In the genomic region with DNA sequence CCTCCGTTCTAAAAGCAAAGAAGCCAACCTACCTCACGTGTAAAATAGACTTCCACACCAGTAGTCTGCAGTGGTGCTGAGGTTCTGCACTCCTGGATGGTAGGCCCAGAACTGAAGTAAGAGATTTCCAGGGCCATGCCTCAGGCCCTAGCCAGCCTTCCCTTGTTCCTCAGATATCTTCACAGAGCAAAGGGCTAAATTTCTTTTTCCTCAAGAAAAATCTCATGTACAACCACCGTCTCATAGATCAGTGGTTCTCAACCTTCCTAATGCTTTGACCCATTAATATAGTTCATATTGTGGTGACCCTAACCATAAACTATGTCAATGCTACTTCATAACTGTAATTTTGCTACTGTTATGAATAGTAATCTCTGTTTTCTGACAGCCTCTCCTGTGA, we compare ENCODE assay signal across 7 mouse cellular contexts.
DNase-seq lines count a peak whose midpoint lies in the region; ATAC-seq and TF ChIP-seq lines count a peak whose summit lies in the region.

No protein-coding gene starts in this region.

- TF ChIP-seq POLR2A in limb, embryonic 14.5 days (IDR thresholded peaks at IDR 0.05; ENCODE audit: borderline replicate concordance, extremely low read depth, insufficient read depth, insufficient read length), result no peak
- TF ChIP-seq POLR2A in cerebellum, adult 2 months (IDR thresholded peaks at IDR 0.05; ENCODE audit: borderline replicate concordance, insufficient read depth, low read length), result no peak

- peak overlapping the region; percentile 94 for H3K4me2 ChIP-seq in lung, postnatal 0 days (replicated peaks; ENCODE audit: low read depth, low read length)
- H3K4me2 ChIP-seq in forebrain, embryonic 13.5 days, result peak overlapping the region; percentile 95
- peak overlapping the region; percentile 85 for H3K4me2 ChIP-seq in limb, embryonic 14.5 days (replicated peaks; ENCODE audit: low read depth, low read length, severe bottlenecking)
- peak overlapping the region; percentile 83 for H3K4me2 ChIP-seq in stomach, embryonic 15.5 days

- H3K9ac ChIP-seq in lung, postnatal 0 days (replicated peaks; ENCODE audit: low read depth), result 0 out of 2 replicates have a peak overlapping the region, but pooled peaks have one; percentile 1
- peak overlapping the region; percentile 43 for H3K9ac ChIP-seq in forebrain, embryonic 13.5 days
- 0 out of 2 replicates have a peak overlapping the region, but pooled peaks have one; percentile 18 for H3K9ac ChIP-seq in limb, embryonic 14.5 days (ENCODE audit: low read depth, low read length, severe bottlenecking)
- no peak overlapping the region for H3K9ac ChIP-seq in stomach, embryonic 15.5 days

- 31% methylated on average over 3 of the region's 3 CpGs for WGBS in lung, postnatal 0 days
- 37% methylated on average over 3 of the region's 3 CpGs for WGBS in forebrain, embryonic 13.5 days
- 44% methylated on average over 3 of the region's 3 CpGs for WGBS in limb, embryonic 14.5 days
- WGBS in stomach, embryonic 15.5 days, result 34% methylated on average over 3 of the region's 3 CpGs
- WGBS in cerebellum, adult 2 months, result 49% methylated on average over 3 of the region's 3 CpGs

- no peak for TF ChIP-seq EP300 in lung, postnatal 0 days (IDR thresholded peaks at IDR 0.05)

- H3K4me1 ChIP-seq in lung, postnatal 0 days (ENCODE audit: insufficient read depth, low read depth, low read length), result peaks cover 6% of the 10 kb centered on the region; the same call in 1 of the 2 replicates
- peaks cover 81% of the 10 kb centered on the region for H3K4me1 ChIP-seq in forebrain, embryonic 13.5 days
- peaks cover 26% of the 10 kb centered on the region for H3K4me1 ChIP-seq in limb, embryonic 14.5 days (ENCODE audit: control insufficient read depth, insufficient read depth, low read length)
- H3K4me1 ChIP-seq in stomach, embryonic 15.5 days, result peaks cover 31% of the 10 kb centered on the region
- peaks cover 7% of the 10 kb centered on the region; the same call in 1 of the 2 replicates for H3K4me1 ChIP-seq in cerebellum, adult 2 months (ENCODE audit: control insufficient read depth, insufficient read depth, low read length)

- no peaks in the 10 kb centered on the region for H3K27me3 ChIP-seq in lung, postnatal 0 days (replicated peaks; ENCODE audit: insufficient read depth, low read length)
- peaks cover 14% of the 10 kb centered on the region; the same call in 1 of the 2 replicates for H3K27me3 ChIP-seq in forebrain, embryonic 13.5 days
- H3K27me3 ChIP-seq in limb, embryonic 14.5 days (ENCODE audit: control insufficient read depth, insufficient read depth, low read length), result no peaks in the 10 kb centered on the region
- H3K27me3 ChIP-seq in stomach, embryonic 15.5 days (replicated peaks), result no peaks in the 10 kb centered on the region
- no peaks in the 10 kb centered on the region for H3K27me3 ChIP-seq in cerebellum, adult 2 months (ENCODE audit: control insufficient read depth, insufficient read depth, low read length)

- TF ChIP-seq CTCF in lung, postnatal 0 days (IDR thresholded peaks at IDR 0.05), result no peak
- no peak for TF ChIP-seq CTCF in cerebellum, adult 2 months (IDR thresholded peaks at IDR 0.05; ENCODE audit: borderline replicate concordance, insufficient read depth, low read depth, low read length)

- DNase-seq in lung, postnatal 0 days (ENCODE audit: low spot score), result no peak
- no peak for DNase-seq in lung, postnatal 10 days
- DNase-seq in limb, embryonic 14.5 days (ENCODE audit: low spot score), result no peak
- DNase-seq in cerebellum, adult 2 months, result no peak
- no peak for DNase-seq in adrenal gland, postnatal 14 days

- no peak overlapping the region; the same call in 1 of the 2 replicates for H3K4me3 ChIP-seq in lung, postnatal 0 days (ENCODE audit: low read depth, low read length)
- peak overlapping the region; percentile 92 for H3K4me3 ChIP-seq in forebrain, embryonic 13.5 days
- H3K4me3 ChIP-seq in limb, embryonic 14.5 days (replicated peaks; ENCODE audit: low read length), result peak overlapping the region; percentile 99
- H3K4me3 ChIP-seq in stomach, embryonic 15.5 days (replicated peaks), result peak overlapping the region; percentile 90
- H3K4me3 ChIP-seq in cerebellum, adult 2 months (replicated peaks; ENCODE audit: insufficient read depth, low read depth, low read length), result no peak overlapping the region

- ATAC-seq in lung, postnatal 0 days, result no peak
- ATAC-seq in forebrain, embryonic 13.5 days, result no peak
- no peak for ATAC-seq in limb, embryonic 14.5 days (ENCODE audit: low FRiP score, low read depth)
- no peak for ATAC-seq in stomach, embryonic 15.5 days (ENCODE audit: insufficient read depth, low FRiP score, low read depth)

- no peak overlapping the region for H3K27ac ChIP-seq in lung, postnatal 0 days (ENCODE audit: low read length)
- H3K27ac ChIP-seq in forebrain, embryonic 13.5 days, result no peak overlapping the region; the same call in 1 of the 2 replicates
- peak overlapping the region; percentile 46; the same call in 1 of the 2 replicates for H3K27ac ChIP-seq in limb, embryonic 14.5 days (replicated peaks; ENCODE audit: low read depth, low read length)
- H3K27ac ChIP-seq in stomach, embryonic 15.5 days, result peak overlapping the region; percentile 61; the same call in 1 of the 2 replicates
- H3K27ac ChIP-seq in cerebellum, adult 2 months (ENCODE audit: insufficient read depth, low read length), result no peak overlapping the region

- no peaks in the 10 kb centered on the region for H3K36me3 ChIP-seq in lung, postnatal 0 days (ENCODE audit: insufficient read depth, low read length)
- no peaks in the 10 kb centered on the region for H3K36me3 ChIP-seq in forebrain, embryonic 13.5 days (ENCODE audit: poor library complexity, severe bottlenecking)
- H3K36me3 ChIP-seq in limb, embryonic 14.5 days (ENCODE audit: control insufficient read depth, insufficient read depth, low read length), result no peaks in the 10 kb centered on the region
- H3K36me3 ChIP-seq in stomach, embryonic 15.5 days, result no peaks in the 10 kb centered on the region

- H3K9me3 ChIP-seq in lung, postnatal 0 days (ENCODE audit: low read length), result no peaks in the 10 kb centered on the region
- no peaks in the 10 kb centered on the region for H3K9me3 ChIP-seq in forebrain, embryonic 13.5 days (replicated peaks)
- H3K9me3 ChIP-seq in limb, embryonic 14.5 days (ENCODE audit: control insufficient read depth, low read length), result no peaks in the 10 kb centered on the region
- H3K9me3 ChIP-seq in stomach, embryonic 15.5 days, result no peaks in the 10 kb centered on the region

Comparison
In these comparisons a context has a peak if more than half of its experiments do, and no peak if none do; other contexts are left out.
1. H3K27ac ChIP-seq: peak in limb, embryonic 14.5 days (single experiment) and stomach, embryonic 15.5 days (single experiment); none in lung, postnatal 0 days (single experiment), forebrain, embryonic 13.5 days (single experiment) and cerebellum, adult 2 months (single experiment).
2. H3K4me3 ChIP-seq: peak in forebrain, embryonic 13.5 days (single experiment), limb, embryonic 14.5 days (single experiment) and stomach, embryonic 15.5 days (single experiment); none in lung, postnatal 0 days (single experiment) and cerebellum, adult 2 months (single experiment).
3. Peak in every context shown above with its lines, with median percentiles within 50 percentile points of each other: H3K4me2 ChIP-seq.